In genomic region chr2:177468222-177468621, GRCm38 (mm10) we compare ENCODE assay signal across 1 mouse cellular context. TPM values are rescaled to one million over a fixed set of nuclear protein-coding genes. Genes with fewer than 3 reads are reported as not detected.
"Had no signal": no experiment of that assay in that cellular context is flagged by ENCODE, and none has a peak within 500 bp of the region (broad histone marks: within the 10 kb centered on the region; RNA-seq: fewer than 3 reads in every experiment).

No protein-coding gene starts in this region.

RNA-seq across cellular contexts. Expression of gene Gm14403, which starts 29.8 kb away (rescaled TPM):
- total RNA-seq: monocyte, adult 5-6 weeks had no signal
